Mouse (Mus musculus) bone marrow, adult 2 months (tissue): ENCODE data around the gene Olfr1248.

Source experiments
- CTCF ChIP-seq: fragments of 200-500 bp; IDR thresholded peaks from 2 replicates; pipeline ENCODE4 v1.5.1; 2011; ENCODE audit warnings: low read length, control low read depth; ENCODE audit not compliant: control insufficient read depth, insufficient read depth
- POLR2A ChIP-seq: fragments of 200-500 bp; IDR thresholded peaks from 2 replicates; pipeline ENCODE4 v1.6.1; 2011; ENCODE audit warnings: low read depth, mild to moderate bottlenecking, control low read depth, low read length, borderline replicate concordance; ENCODE audit not compliant: control insufficient read depth

- TF ChIP-seq POLR2A (no peak), CTCF (no peak)
These were observed 43.3 kb upstream of the Olfr1248 start, which contains the start of gene Olfr1250 for GRCm38 (mm10) chr2:89661367-89661766.
